In genomic region chr1:64308088-64308487, GRCm38 (mm10) we compare ENCODE assay signal across 8 mouse cellular contexts.
DNase-seq lines count a peak whose midpoint lies in the region; ATAC-seq and TF ChIP-seq lines count a peak whose summit lies in the region.
"Had no signal": no experiment of that assay in that cellular context is flagged by ENCODE, and none has a peak within 500 bp of the region (broad histone marks: within the 10 kb centered on the region; RNA-seq: fewer than 3 reads in every experiment).

No protein-coding gene starts in this region.

- no peak for ATAC-seq in midbrain, embryonic 12.5 days (ENCODE audit: low FRiP score, low read depth)
- ATAC-seq in midbrain, embryonic 13.5 days = no peak
- no peak for ATAC-seq in intestine, embryonic 14.5 days (replicated peaks; ENCODE audit: low FRiP score, low TSS enrichment, low read depth)
- ATAC-seq in stomach, postnatal 0 days (ENCODE audit: low FRiP score, low TSS enrichment) = no peak

- no peak overlapping the region for H3K4me3 ChIP-seq in kidney, adult 2 months (ENCODE audit: insufficient read depth, low read depth, low read length)
- no peak overlapping the region for H3K4me3 ChIP-seq in midbrain, embryonic 12.5 days
- H3K4me3 ChIP-seq in midbrain, embryonic 13.5 days (replicated peaks) = no peak overlapping the region
- no peak overlapping the region for H3K4me3 ChIP-seq in intestine, embryonic 14.5 days (ENCODE audit: low read depth, low read length)
- no peak overlapping the region for H3K4me3 ChIP-seq in stomach, postnatal 0 days (ENCODE audit: low read depth, low read length)
- H3K4me3 ChIP-seq: liver, embryonic 13.5 days had no signal

- no peaks in the 10 kb centered on the region for H3K9me3 ChIP-seq in midbrain, embryonic 12.5 days
- H3K9me3 ChIP-seq in midbrain, embryonic 13.5 days = no peaks in the 10 kb centered on the region
- no peaks in the 10 kb centered on the region for H3K9me3 ChIP-seq in intestine, embryonic 14.5 days (ENCODE audit: control insufficient read depth, low read length)
- no peaks in the 10 kb centered on the region for H3K9me3 ChIP-seq in stomach, postnatal 0 days (ENCODE audit: control insufficient read depth, low read length)
- H3K9me3 ChIP-seq: liver, embryonic 13.5 days had no signal

- DNase-seq in kidney, adult 2 months = peak; percentile 24
- no peak for DNase-seq in kidney, postnatal 10 days
- no peak for DNase-seq in intestine, embryonic 14.5 days (ENCODE audit: low spot score)
- no peak for DNase-seq in stomach, postnatal 0 days (ENCODE audit: low spot score)
- DNase-seq in left cerebral cortex, adult 11 months (ENCODE audit: low spot score) = no peak
- DNase-seq: liver, embryonic 13.5 days had no signal

- H3K27me3 ChIP-seq in kidney, adult 2 months (replicated peaks; ENCODE audit: control insufficient read depth, insufficient read depth, low read length) = no peaks in the 10 kb centered on the region
- H3K27me3 ChIP-seq in midbrain, embryonic 12.5 days = no peaks in the 10 kb centered on the region
- no peaks in the 10 kb centered on the region for H3K27me3 ChIP-seq in midbrain, embryonic 13.5 days
- H3K27me3 ChIP-seq in intestine, embryonic 14.5 days (replicated peaks; ENCODE audit: control insufficient read depth, insufficient read depth, low read length) = no peaks in the 10 kb centered on the region
- H3K27me3 ChIP-seq in stomach, postnatal 0 days (ENCODE audit: control insufficient read depth, insufficient read depth, low read length) = no peaks in the 10 kb centered on the region
- H3K27me3 ChIP-seq: liver, embryonic 13.5 days had no signal

- H3K9ac ChIP-seq in midbrain, embryonic 12.5 days (replicated peaks) = no peak overlapping the region
- H3K9ac ChIP-seq in midbrain, embryonic 13.5 days (replicated peaks) = no peak overlapping the region
- no peak overlapping the region for H3K9ac ChIP-seq in intestine, embryonic 14.5 days (ENCODE audit: low read length)
- no peak overlapping the region for H3K9ac ChIP-seq in stomach, postnatal 0 days (ENCODE audit: low read length)
- H3K9ac ChIP-seq: liver, embryonic 13.5 days had no signal

- WGBS in kidney, adult 2 months = 45% methylated on average over 10 of the region's 10 CpGs
- WGBS in midbrain, embryonic 12.5 days = 82% methylated on average over 10 of the region's 10 CpGs
- 71% methylated on average over 10 of the region's 10 CpGs for WGBS in midbrain, embryonic 13.5 days
- 38% methylated on average over 10 of the region's 10 CpGs for WGBS in intestine, embryonic 14.5 days
- WGBS in stomach, postnatal 0 days = 34% methylated on average over 10 of the region's 10 CpGs

- no peak for TF ChIP-seq CTCF in kidney, adult 2 months (conservative IDR thresholded peaks at IDR 0.05; ENCODE audit: insufficient read depth, insufficient read length, low read depth, low read length)
- TF ChIP-seq CTCF in stomach, postnatal 0 days (IDR thresholded peaks at IDR 0.05; ENCODE audit: low read depth) = no peak

- TF ChIP-seq EP300 in stomach, postnatal 0 days (optimal IDR thresholded peaks at IDR 0.05) = no peak

- TF ChIP-seq POLR2A in kidney, adult 2 months (IDR thresholded peaks at IDR 0.05; ENCODE audit: low read depth, low read length) = no peak

- H3K27ac ChIP-seq in kidney, adult 2 months (ENCODE audit: insufficient read depth, low read depth, low read length) = peak overlapping the region; percentile 20; the same call in 1 of the 2 replicates
- 0 out of 2 replicates have a peak overlapping the region, but pooled peaks have one; percentile 3 for H3K27ac ChIP-seq in midbrain, embryonic 12.5 days (replicated peaks)
- no peak overlapping the region for H3K27ac ChIP-seq in midbrain, embryonic 13.5 days
- H3K27ac ChIP-seq in intestine, embryonic 14.5 days (ENCODE audit: low read depth) = peak overlapping the region; percentile 33; the same call in 1 of the 2 replicates
- H3K27ac ChIP-seq in stomach, postnatal 0 days (replicated peaks) = 0 out of 2 replicates have a peak overlapping the region, but pooled peaks have one; percentile 18
- H3K27ac ChIP-seq: liver, embryonic 13.5 days had no signal

- no peaks in the 10 kb centered on the region for H3K36me3 ChIP-seq in kidney, adult 2 months (ENCODE audit: control insufficient read depth, insufficient read depth, low read length)
- no peaks in the 10 kb centered on the region for H3K36me3 ChIP-seq in midbrain, embryonic 12.5 days
- no peaks in the 10 kb centered on the region for H3K36me3 ChIP-seq in midbrain, embryonic 13.5 days
- H3K36me3 ChIP-seq in intestine, embryonic 14.5 days (ENCODE audit: control insufficient read depth, insufficient read depth, low read length) = no peaks in the 10 kb centered on the region
- no peaks in the 10 kb centered on the region for H3K36me3 ChIP-seq in stomach, postnatal 0 days (ENCODE audit: control insufficient read depth, insufficient read depth, low read length)
- H3K36me3 ChIP-seq: liver, embryonic 13.5 days had no signal

- H3K4me2 ChIP-seq in midbrain, embryonic 12.5 days (replicated peaks) = no peak overlapping the region
- H3K4me2 ChIP-seq in midbrain, embryonic 13.5 days (replicated peaks) = no peak overlapping the region
- H3K4me2 ChIP-seq in intestine, embryonic 14.5 days (ENCODE audit: low read length) = peak overlapping the region; percentile 25; the same call in 1 of the 2 replicates
- H3K4me2 ChIP-seq in stomach, postnatal 0 days (replicated peaks; ENCODE audit: low read depth) = no peak overlapping the region
- H3K4me2 ChIP-seq: liver, embryonic 13.5 days had no signal

- 0 out of 2 replicates have a peak, but pooled peaks cover 2% of the 10 kb centered on the region for H3K4me1 ChIP-seq in kidney, adult 2 months (ENCODE audit: control insufficient read depth, insufficient read depth, low read length)
- peaks cover 10% of the 10 kb centered on the region for H3K4me1 ChIP-seq in midbrain, embryonic 12.5 days
- H3K4me1 ChIP-seq in midbrain, embryonic 13.5 days (replicated peaks) = peaks cover 7% of the 10 kb centered on the region
- H3K4me1 ChIP-seq in intestine, embryonic 14.5 days (replicated peaks; ENCODE audit: control insufficient read depth, insufficient read depth, low read length) = peaks cover 36% of the 10 kb centered on the region
- peaks cover 3% of the 10 kb centered on the region; the same call in 1 of the 2 replicates for H3K4me1 ChIP-seq in stomach, postnatal 0 days (replicated peaks; ENCODE audit: control insufficient read depth, insufficient read depth)
